Mouse (Mus musculus) adrenal gland, adult 18-20 months (tissue): ENCODE measurements at regions not wholly inside any gene's neighbourhood (a gene's known extent, or its start where the extent isn't known, plus 50 kb on each side); places are given as distances from the start of the nearest gene placed in this dataset.

Experiments used
- DNase-seq, 2 experiments: peaks; one replicate each; pipeline ENCODE4 v3.0.0; 2021 to 2022; ENCODE audit warnings: low spot score in 2 of 2

DNA sequence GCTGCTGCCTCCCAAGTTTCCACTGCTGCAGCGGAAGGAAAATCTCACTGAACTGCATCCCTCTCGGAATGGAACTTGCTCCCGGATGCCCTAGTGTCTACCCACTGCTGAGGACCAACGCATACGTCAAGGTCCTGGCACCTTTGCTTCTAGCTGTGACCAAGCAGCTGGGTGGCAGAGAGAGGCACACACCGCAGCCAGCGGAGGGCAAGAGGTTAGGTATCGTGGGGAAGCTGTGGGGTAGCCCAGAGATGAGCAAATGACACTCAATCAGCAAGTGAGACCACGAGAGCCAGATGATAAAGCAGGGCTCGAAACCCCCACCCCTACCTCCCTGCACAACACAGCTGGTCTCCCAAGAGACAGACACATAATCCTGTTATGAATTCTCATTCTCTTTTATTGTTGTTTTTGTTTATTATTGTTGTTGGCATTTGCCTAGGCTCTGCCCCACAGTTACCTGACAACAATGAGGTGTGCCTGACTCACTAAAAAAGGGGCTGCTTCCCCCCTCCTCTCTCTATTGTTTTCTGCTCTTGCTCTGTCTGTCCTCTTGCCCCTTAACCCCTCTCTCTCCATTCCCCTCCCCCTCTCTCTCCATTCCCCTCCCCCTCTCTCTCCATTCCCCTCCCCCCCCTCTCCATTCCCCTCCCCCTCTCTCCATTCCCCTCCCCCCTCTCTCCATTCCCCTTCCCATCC lies 112.0 kb upstream of the Spred2 start:
- no peak for DNase-seq

- no peak for DNase-seq
Observed at GRCm38 (mm10) chr11:19813549-19813948, 110.6 kb upstream of the Spred2 start.

- DNase-seq = no peak
Observed at GRCm38 (mm10) chr11:19822991-19823390, 101.2 kb upstream of the Spred2 start.

DNA sequence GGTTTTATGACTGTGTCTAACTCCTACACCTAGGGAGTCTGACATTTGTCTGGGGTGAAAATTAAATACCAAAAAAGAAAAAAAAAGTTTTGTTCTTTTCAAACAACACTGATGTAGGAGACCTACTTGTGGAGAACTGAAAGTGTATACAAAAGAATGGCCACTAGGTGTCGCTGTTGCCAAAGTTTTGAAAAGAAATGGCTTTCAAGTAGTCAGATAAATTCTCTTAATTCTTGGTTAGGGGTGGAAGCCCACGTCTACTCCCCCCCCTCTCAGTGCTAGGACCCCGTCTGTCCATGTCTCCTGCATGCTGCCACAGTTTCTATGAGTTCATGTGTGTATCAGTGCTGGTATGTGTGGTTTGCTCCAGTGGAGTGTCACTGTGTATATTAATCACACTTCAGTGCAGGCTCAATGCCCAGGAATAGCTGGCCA lies 100.7 kb upstream of the Spred2 start:
- DNase-seq = peak; percentile 43 to 66

- DNase-seq = no peak
Observed at GRCm38 (mm10) chr11:19826481-19827185, 97.5 kb upstream of the Spred2 start.

- no peak for DNase-seq
Observed at GRCm38 (mm10) chr11:19827996-19828395, 96.2 kb upstream of the Spred2 start.

- no peak for DNase-seq
Observed at GRCm38 (mm10) chr11:19828959-19829401, 95.2 kb upstream of the Spred2 start.

DNA sequence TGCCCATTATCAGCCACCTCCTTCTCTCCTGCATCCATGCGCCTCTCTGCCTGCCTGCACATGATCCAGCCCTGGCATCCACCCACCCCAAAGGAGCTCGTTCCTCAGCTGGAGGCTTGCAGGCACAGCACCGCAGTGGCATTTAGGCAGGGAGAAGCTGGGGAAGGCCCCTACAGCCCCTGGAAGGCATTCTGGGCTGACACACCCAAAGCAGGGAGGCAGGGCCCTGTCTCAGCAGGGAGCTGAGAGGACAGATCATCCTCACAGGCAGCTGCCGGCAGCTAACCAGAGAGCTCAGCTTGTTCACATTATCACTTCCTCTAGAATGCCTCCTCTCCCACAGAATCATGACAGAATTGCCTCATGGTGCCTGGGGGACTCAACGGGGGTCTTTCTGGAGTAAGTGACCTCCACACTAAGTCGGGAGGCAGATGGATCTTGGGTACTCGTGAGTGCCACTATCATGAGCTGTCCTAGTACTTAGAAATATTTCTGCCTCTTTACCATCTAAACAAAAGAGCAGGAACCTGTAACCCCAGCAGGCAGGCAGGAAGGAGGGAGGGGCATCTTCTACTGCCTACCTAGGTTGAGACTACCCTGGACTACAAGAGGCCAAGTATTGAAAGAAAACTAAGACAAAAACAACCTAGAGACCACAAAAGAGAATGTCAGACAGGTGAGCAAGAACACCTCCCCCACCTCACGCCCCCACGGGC lies 94.5 kb upstream of the Spred2 start:
- DNase-seq = no peak

DNA sequence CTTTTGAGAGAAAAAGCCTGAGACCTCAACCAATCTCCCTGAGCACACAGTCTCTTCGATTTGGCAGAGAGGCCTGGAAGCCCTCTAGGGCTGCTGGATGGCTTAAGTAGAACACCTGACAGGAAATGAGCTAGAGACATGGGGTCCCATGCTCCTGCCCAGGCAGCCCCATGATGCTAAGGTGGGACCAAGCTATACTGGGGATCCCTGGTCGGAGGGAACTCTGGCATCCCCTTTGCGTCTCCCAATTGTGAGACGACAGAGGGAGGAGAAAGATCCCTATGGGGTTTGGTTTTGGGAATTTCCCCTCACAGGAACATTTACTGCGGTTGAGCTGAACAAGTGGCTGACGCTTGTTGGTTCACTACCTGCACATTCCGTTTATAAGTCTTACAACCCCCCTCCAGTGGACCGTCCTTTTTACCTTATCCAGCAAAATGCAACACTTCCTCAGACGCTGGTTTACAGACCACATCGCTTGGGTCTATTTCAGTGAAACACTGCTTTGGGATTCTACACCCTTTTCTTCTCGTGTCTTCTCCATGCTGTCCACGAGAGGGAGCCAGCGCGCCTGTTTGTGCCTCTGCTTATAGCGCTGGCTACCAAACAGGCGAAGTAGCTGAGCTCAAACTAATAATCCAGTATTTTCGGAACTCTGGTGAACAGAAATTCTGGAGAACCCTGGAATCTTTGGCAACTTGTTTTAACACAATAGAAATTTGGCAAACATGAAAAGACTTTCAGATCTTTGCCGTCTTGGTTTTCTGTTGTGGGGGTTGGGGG lies 93.7 kb upstream of the Spred2 start:
- peak; percentile 80 for DNase-seq

DNA sequence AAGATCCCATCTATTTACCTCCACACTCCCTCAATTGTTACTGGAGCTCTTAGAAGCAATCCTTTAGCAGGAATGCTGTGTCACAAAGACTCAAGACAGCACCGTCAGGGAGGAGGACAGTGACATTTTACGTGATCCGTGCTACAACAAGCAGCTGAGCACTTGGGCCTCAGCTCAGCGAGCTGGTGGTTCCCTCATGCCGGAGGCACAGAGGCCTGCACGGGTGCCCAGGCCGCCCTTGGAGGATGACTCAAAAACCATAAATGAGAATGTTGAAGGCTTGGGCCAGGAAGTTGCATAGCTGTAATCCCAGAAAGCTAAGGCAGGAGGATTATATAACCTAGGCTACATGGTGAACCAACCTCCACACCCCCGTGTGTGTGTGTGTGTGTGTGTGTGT lies 89.6 kb upstream of the Spred2 start:
- DNase-seq = no peak

- DNase-seq = no peak
Observed at GRCm38 (mm10) chr11:19835221-19835745, 88.9 kb upstream of the Spred2 start.

GRCm38 (mm10) chr11:19838932-19839331 lies 85.2 kb upstream of the Spred2 start:
- DNase-seq = no peak

- DNase-seq = no peak
Observed at GRCm38 (mm10) chr11:19843084-19843483, 81.1 kb upstream of the Spred2 start.

GRCm38 (mm10) chr11:19847910-19848309 lies 76.3 kb upstream of the Spred2 start:
- DNase-seq = no peak

DNA sequence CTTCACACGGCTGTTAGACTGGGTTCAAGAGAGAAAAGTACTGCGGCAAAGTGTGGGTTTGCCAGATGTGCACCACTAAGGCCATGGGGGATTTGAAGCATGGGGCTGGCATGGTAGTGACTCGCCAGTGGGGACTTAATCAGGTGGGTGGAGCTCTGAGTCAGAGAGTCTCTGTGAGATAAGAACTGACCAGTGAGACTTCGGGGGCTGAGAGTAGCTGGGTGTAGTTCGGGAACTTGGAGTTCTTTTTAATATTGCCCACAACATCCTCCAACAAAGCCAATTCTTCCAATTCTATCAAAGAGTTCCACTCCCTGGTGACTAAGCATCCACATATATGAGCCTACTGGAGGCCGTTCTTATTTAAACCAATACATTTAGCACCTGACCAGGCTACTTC lies 75.8 kb upstream of the Spred2 start:
- no peak for DNase-seq

GRCm38 (mm10) chr11:19849347-19849811 lies 74.8 kb upstream of the Spred2 start:
- no peak for DNase-seq

GRCm38 (mm10) chr11:19849844-19850420 lies 74.2 kb upstream of the Spred2 start:
- DNase-seq = no peak

GRCm38 (mm10) chr11:19851022-19851615 lies 73.1 kb upstream of the Spred2 start:
- DNase-seq = no peak

GRCm38 (mm10) chr11:19861596-19861995 lies 62.6 kb upstream of the Spred2 start:
- DNase-seq = no peak

GRCm38 (mm10) chr11:19863327-19863726 lies 60.8 kb upstream of the Spred2 start:
- DNase-seq = no peak
